Mouse (Mus musculus) embryonic facial prominence, embryonic 14.5 days (tissue): ENCODE measurements around the gene Tcp11. TPM values are rescaled to one million over a fixed set of nuclear protein-coding genes. Genes with fewer than 3 reads are reported as not detected.
A peak's percentile ranks its signal among the peaks of the same experiment; 100 is the strongest.

Experiments used
- ATAC-seq: fragments of 200-750 bp; cut with Nextera tagmentation; 2 replicates; pipeline ENCODE4 v1.8.0; 2017; ENCODE audit warnings: low read depth, moderate number of reproducible peaks, moderate TSS enrichment
- DNase-seq: peaks from one replicate; pipeline ENCODE4 v3.0.0-alpha.2; 2015; ENCODE audit warnings: low spot score
- H3K27ac ChIP-seq: fragments of 300-500 bp; sonication (generic); replicated peaks from 2 replicates; pipeline ENCODE4 v1.5.1; 2014; ENCODE audit warnings: low read depth, mild to moderate bottlenecking, low read length, moderate library complexity
- H3K27me3 ChIP-seq: fragments of 300-500 bp; sonication (generic); replicated peaks from 2 replicates; pipeline ENCODE4 v1.6.1; 2014; ENCODE audit warnings: low read length; ENCODE audit not compliant: control insufficient read depth, insufficient read depth
- H3K36me3 ChIP-seq: fragments of 300-500 bp; sonication (generic); 2 replicates; pipeline ENCODE4 v1.6.1; 2014; ENCODE audit warnings: low read length, mixed read lengths; ENCODE audit not compliant: control insufficient read depth, insufficient read depth
- H3K4me1 ChIP-seq: fragments of 300-500 bp; sonication (generic); 2 replicates; pipeline ENCODE4 v1.6.1; 2014; ENCODE audit warnings: antibody characterized with exemption, low read length; ENCODE audit not compliant: control insufficient read depth, insufficient read depth
- H3K4me2 ChIP-seq: fragments of 300-500 bp; sonication (generic); 2 replicates; pipeline ENCODE4 v1.6.1; 2014; ENCODE audit warnings: low read depth, mild to moderate bottlenecking, low read length, moderate library complexity, mixed read lengths
- H3K4me3 ChIP-seq: fragments of 300-500 bp; sonication (generic); 2 replicates; pipeline ENCODE4 v1.5.1; 2014; ENCODE audit warnings: low read depth, mild to moderate bottlenecking, low read length
- H3K9ac ChIP-seq: fragments of 300-500 bp; sonication (generic); 2 replicates; pipeline ENCODE4 v1.6.1; 2014; ENCODE audit warnings: low read depth, mild to moderate bottlenecking, low read length, moderate library complexity, mixed read lengths
- H3K9me3 ChIP-seq: fragments of 300-500 bp; sonication (generic); 2 replicates; pipeline ENCODE4 v1.6.1; 2016; ENCODE audit warnings: low read length; ENCODE audit not compliant: control insufficient read depth
- WGBS: fragments of 180-500 bp; shearing (Covaris S2); extraction: QIAGEN DNeasy Blood & Tissue Kit; methylation state at CpG from one replicate; pipeline ENCODE4 v1.1.7; 2014; 5-methylcytosine and 5-hydroxymethylcytosine counted together
- polyA plus RNA-seq: library from polyadenylated mRNA; unstranded; fragments of >200 nt; fragmentation: Nextera tagmentation; extraction: Ambion mirVana; gene quantifications from 2 replicates; pipeline ENCODE4 v1.2.1, GENCODE M21; 2014

Gene Tcp11
- polyA plus RNA-seq, 1 experiment from 2014 or later: 2.4 TPM

DNA sequence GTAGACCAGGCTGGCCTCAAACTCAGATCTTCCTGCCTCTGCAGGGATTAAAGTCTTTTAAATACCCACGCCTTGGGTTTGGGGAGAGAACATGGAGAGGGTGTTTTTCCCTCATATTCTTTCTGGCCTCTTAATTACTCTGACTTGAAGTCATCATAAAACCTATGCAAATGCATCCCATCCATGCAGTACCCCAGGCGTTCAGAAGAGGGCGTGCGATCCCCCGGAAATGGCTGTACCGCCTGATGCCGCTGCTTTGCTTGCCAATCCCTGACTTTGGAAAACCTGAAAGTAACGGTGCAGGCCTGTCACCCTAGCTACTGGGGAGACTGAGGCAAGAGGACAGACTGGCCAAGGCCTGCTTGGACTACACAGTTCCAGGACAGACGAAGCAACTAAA, 946 bp upstream of the Tcp11 start:
- no peak overlapping the region for H3K9ac ChIP-seq
- H3K9me3 ChIP-seq: no peaks in the 10 kb centered on the region
- WGBS: 50% methylated on average over 9 of the region's 9 CpGs
- no peaks in the 10 kb centered on the region for H3K36me3 ChIP-seq
- 0 out of 2 replicates have a peak, but pooled peaks cover 3% of the 10 kb centered on the region for H3K4me1 ChIP-seq
- ATAC-seq (no peak), DNase-seq (no peak)
- H3K4me3 ChIP-seq: no peak overlapping the region
- no peak overlapping the region for H3K4me2 ChIP-seq
- no peaks in the 10 kb centered on the region for H3K27me3 ChIP-seq
- H3K27ac ChIP-seq: no peak overlapping the region

GRCm38 (mm10) chr17:28080817-28081165, 352 bp upstream of the Tcp11 start:
- H3K36me3 ChIP-seq: no peaks in the 10 kb centered on the region
- 0 out of 2 replicates have a peak overlapping the region, but pooled peaks have one; percentile 70 for H3K9ac ChIP-seq
- WGBS: 12% methylated on average over 9 of the region's 9 CpGs
- peak overlapping the region; percentile 67 for H3K4me3 ChIP-seq
- 0 out of 2 replicates have a peak, but pooled peaks cover 3% of the 10 kb centered on the region for H3K4me1 ChIP-seq
- H3K27ac ChIP-seq: no peak overlapping the region
- DNase-seq: no peak
- H3K4me2 ChIP-seq: peak overlapping the region; percentile 100
- H3K9me3 ChIP-seq: no peaks in the 10 kb centered on the region
- no peak; the same call in 1 of the 2 replicates for ATAC-seq
- no peaks in the 10 kb centered on the region for H3K27me3 ChIP-seq

- H3K4me2 ChIP-seq: peak overlapping the region; percentile 100
- peak overlapping the region; percentile 67 for H3K4me3 ChIP-seq
- no peaks in the 10 kb centered on the region for H3K36me3 ChIP-seq
- ATAC-seq: peak; percentile 73
- no peaks in the 10 kb centered on the region for H3K9me3 ChIP-seq
- no peak overlapping the region; the same call in 1 of the 2 replicates for H3K27ac ChIP-seq
- H3K4me1 ChIP-seq: no peaks in the 10 kb centered on the region
- peak overlapping the region; percentile 70 for H3K9ac ChIP-seq
- no peaks in the 10 kb centered on the region for H3K27me3 ChIP-seq
- 1% methylated on average over 15 of the region's 25 CpGs for WGBS
- peak; percentile 95 for DNase-seq
Measured at GRCm38 (mm10) chr17:28079618-28080017, 821 bp downstream of the Tcp11 start.

GRCm38 (mm10) chr17:28078028-28078427, 2.4 kb downstream of the Tcp11 start:
- Histone ChIP-seq H3K9me3 (no peaks in the 10 kb centered on the region), H3K4me2 (no peak overlapping the region), H3K9ac (no peak overlapping the region), H3K27me3 (no peaks in the 10 kb centered on the region), H3K36me3 (no peaks in the 10 kb centered on the region), H3K27ac (no peak overlapping the region), H3K4me3 (no peak overlapping the region), H3K4me1 (no peaks in the 10 kb centered on the region)
- DNase-seq (no peak), ATAC-seq (no peak)
- 81% methylated on average over 9 of the region's 9 CpGs for WGBS

DNA sequence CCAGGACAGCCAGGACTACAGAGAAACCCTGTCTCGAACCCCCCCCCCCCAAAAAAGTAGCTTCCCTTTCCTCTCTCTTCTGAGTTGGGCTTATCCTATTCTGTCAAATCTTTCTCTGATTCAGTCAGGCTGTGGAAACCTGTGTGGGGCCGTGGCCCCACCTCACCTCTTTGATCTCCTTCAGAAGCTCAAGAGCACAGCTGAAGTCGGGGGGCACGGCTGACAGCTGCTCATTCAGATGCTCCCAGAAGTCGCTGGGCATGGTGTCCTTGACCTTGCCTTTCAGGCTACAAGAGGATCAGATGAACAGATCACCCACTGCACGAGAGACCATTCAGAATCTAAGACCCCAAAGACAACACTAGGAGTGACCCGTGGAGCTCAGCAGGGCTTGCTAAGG, 6.0 kb downstream of the Tcp11 start:
- Histone ChIP-seq H3K4me2 (no peak overlapping the region), H3K4me3 (no peak overlapping the region)
- 61% methylated on average over 7 of the region's 7 CpGs for WGBS

DNA sequence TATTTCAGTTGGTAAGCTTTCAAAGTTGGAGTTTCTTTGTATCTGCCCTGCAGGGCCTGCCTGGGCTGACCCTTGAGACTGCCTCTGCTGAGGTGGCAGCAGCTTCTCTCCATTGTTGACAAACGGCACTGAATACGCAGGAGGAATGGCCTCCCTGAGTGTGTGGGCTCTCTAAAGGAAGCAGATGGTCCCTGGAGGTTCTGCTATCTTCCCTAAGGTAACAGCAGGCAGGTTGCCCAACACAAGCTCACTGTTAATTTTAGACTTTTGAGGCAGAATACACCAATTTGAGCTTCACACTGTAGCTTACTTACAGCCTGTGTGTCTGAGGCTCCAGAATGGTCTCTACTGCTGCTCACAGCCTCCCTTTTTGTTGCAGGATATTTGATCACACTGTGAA, 7.7 kb downstream of the Tcp11 start:
- Histone ChIP-seq H3K27ac (no peak overlapping the region), H3K4me2 (no peak overlapping the region), H3K4me3 (no peak overlapping the region), H3K27me3 (no peaks in the 10 kb centered on the region), H3K9ac (no peak overlapping the region), H3K9me3 (no peaks in the 10 kb centered on the region), H3K36me3 (no peaks in the 10 kb centered on the region), H3K4me1 (no peaks in the 10 kb centered on the region)
- 64% methylated on average over 2 of the region's 2 CpGs for WGBS
- no peak for DNase-seq
- ATAC-seq: no peak

More for the DNA sequence above, 6.0 kb downstream of the Tcp11 start:
- no peaks in the 10 kb centered on the region for H3K9me3 ChIP-seq
- H3K27me3 ChIP-seq: no peaks in the 10 kb centered on the region
- H3K9ac ChIP-seq: no peak overlapping the region
- DNase-seq (no peak), ATAC-seq (no peak)
- no peaks in the 10 kb centered on the region for H3K36me3 ChIP-seq
- H3K27ac ChIP-seq: no peak overlapping the region
- H3K4me1 ChIP-seq: no peaks in the 10 kb centered on the region

DNA sequence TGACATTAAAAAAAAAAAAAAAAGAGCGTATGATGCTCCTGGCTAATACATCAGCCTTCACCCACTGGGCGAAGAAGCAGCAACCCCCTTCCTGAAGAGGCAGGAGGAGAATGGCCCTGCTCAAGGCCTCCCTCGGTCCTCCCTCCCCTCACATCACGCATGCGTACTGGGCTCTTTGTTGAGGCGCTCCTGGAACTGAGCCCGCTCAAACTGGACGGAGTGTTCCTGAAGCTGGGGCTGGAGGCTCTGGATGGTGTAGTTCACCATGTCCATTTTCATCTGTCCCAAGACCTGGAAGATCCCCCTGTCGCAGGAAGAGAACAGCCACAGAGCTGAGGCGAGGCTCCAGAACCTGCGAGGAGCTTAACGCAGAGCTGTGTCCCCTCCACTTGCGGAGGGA, 10.2 kb downstream of the Tcp11 start:
- no peak overlapping the region for H3K9ac ChIP-seq
- H3K4me3 ChIP-seq: no peak overlapping the region
- no peak overlapping the region for H3K27ac ChIP-seq
- no peak overlapping the region for H3K4me2 ChIP-seq
- H3K27me3 ChIP-seq: no peaks in the 10 kb centered on the region
- no peaks in the 10 kb centered on the region for H3K4me1 ChIP-seq
- DNase-seq (no peak), ATAC-seq (no peak)
- H3K9me3 ChIP-seq: no peaks in the 10 kb centered on the region
- H3K36me3 ChIP-seq: no peaks in the 10 kb centered on the region
- WGBS: 91% methylated on average over 13 of the region's 13 CpGs

GRCm38 (mm10) chr17:28069446-28069845, 11.0 kb downstream of the Tcp11 start:
- H3K4me1 ChIP-seq: no peaks in the 10 kb centered on the region
- DNase-seq (no peak), ATAC-seq (no peak)
- H3K27ac ChIP-seq: no peak overlapping the region
- H3K9me3 ChIP-seq: no peaks in the 10 kb centered on the region
- no peak overlapping the region for H3K4me3 ChIP-seq
- H3K9ac ChIP-seq: peak overlapping the region; percentile 30; the same call in 1 of the 2 replicates
- no peaks in the 10 kb centered on the region for H3K27me3 ChIP-seq
- no peaks in the 10 kb centered on the region for H3K36me3 ChIP-seq
- H3K4me2 ChIP-seq: no peak overlapping the region
- 13% methylated on average over 12 of the region's 12 CpGs for WGBS

DNA sequence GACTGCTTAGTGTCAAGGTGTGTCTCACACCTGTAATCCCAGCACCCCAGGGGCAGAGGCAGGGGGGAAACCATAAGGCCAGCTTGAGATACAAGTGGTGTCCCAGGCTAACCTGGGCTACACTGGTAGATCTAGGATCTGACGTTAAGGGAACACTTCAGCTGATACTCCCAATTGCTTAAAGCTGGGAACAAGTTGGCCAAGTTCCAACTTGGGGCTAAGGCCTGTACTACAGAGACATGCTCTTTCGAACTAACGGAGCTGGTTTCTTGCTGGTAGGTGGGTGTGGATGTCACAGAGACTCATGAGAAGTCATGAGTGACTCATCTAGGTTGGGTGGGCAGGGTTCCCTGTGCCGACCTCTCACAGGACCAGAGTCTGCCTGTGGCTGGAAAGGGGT, 13.1 kb downstream of the Tcp11 start:
- H3K9ac ChIP-seq: no peak overlapping the region
- ATAC-seq (no peak), DNase-seq (no peak)
- H3K36me3 ChIP-seq: no peaks in the 10 kb centered on the region
- WGBS: 54% methylated on average over 4 of the region's 4 CpGs
- 0 out of 2 replicates have a peak, but pooled peaks cover 9% of the 10 kb centered on the region for H3K4me1 ChIP-seq
- no peak overlapping the region for H3K4me3 ChIP-seq
- no peak overlapping the region for H3K27ac ChIP-seq
- H3K9me3 ChIP-seq: no peaks in the 10 kb centered on the region
- H3K4me2 ChIP-seq: no peak overlapping the region
- H3K27me3 ChIP-seq: no peaks in the 10 kb centered on the region
